10 mouse cellular contexts compared by ENCODE assay signal in the genomic region with DNA sequence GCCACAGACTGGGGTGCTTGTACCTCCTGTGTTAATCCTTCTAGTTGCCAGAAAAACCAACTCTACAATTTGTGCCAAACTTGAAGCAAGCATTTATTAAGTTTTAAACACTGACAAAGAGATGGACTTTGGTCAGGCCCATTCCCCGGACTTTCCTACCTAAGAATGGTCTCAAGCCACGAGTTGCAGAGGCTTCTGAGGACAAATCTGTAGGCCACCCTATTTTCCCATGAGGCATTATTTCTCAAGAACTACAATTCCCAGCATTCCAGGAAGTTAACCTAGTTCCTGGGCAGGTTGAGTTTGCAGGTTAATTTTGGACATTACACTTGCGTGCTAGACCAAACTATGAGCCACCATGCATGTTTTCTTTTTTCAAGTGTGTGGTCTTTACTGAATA.
DNase-seq lines count a peak whose midpoint lies in the region; ATAC-seq lines count a peak whose summit lies in the region.
"Had no signal": no experiment of that assay in that cellular context is flagged by ENCODE, and none has a peak within 500 bp of the region (broad histone marks: within the 10 kb centered on the region; RNA-seq: fewer than 3 reads in every experiment).

No protein-coding gene starts in this region.

- intact Hi-C loops in heart, postnatal 14 days (cut with DNase I): no loop called here

- WGBS in heart, embryonic 11.5 days (ENCODE audit: insufficient replicate concordance): 80% methylated on average over 3 of the region's 3 CpGs
- WGBS in lung, embryonic 15.5 days: 72% methylated on average over 3 of the region's 3 CpGs

- no peak for ATAC-seq in heart, embryonic 11.5 days (replicated peaks; ENCODE audit: insufficient number of reproducible peaks, low FRiP score, low TSS enrichment)
- ATAC-seq in lung, embryonic 15.5 days (ENCODE audit: borderline replicate concordance, extremely low read depth, low FRiP score, low TSS enrichment): no peak

- H3K4me3 ChIP-seq in heart, embryonic 11.5 days (ENCODE audit: low read depth, low read length): no peak overlapping the region
- no peak overlapping the region for H3K4me3 ChIP-seq in lung, embryonic 15.5 days

- no peaks in the 10 kb centered on the region for H3K9me3 ChIP-seq in heart, embryonic 11.5 days (replicated peaks; ENCODE audit: control insufficient read depth, low read length)
- H3K9me3 ChIP-seq in lung, embryonic 15.5 days: no peaks in the 10 kb centered on the region

- no peak for DNase-seq in heart, postnatal 14 days
- DNase-seq in lung, postnatal 4 days: no peak
- peak; percentile 48 for DNase-seq in kidney, postnatal 10 days
- no peak for DNase-seq in adrenal gland, adult 18-20 months (ENCODE audit: low spot score in 2 of 2)
- no peak for DNase-seq in urinary bladder, postnatal 36 days (ENCODE audit: low spot score in 2 of 2)
- DNase-seq in gastrocnemius, adult 18-20 months (ENCODE audit: low spot score): no peak
- DNase-seq: gastrocnemius, postnatal 14 days; lung, adult 18-20 months had no signal

- H3K4me2 ChIP-seq in heart, embryonic 11.5 days: no peak overlapping the region
- no peak overlapping the region for H3K4me2 ChIP-seq in lung, embryonic 15.5 days

- H3K27ac ChIP-seq in heart, embryonic 11.5 days (ENCODE audit: low read depth, low read length): peak overlapping the region; percentile 77
- H3K27ac ChIP-seq in lung, embryonic 15.5 days: peak overlapping the region; percentile 46

- no peaks in the 10 kb centered on the region for H3K36me3 ChIP-seq in heart, embryonic 11.5 days (ENCODE audit: control insufficient read depth, insufficient read depth, low read length)
- H3K36me3 ChIP-seq in lung, embryonic 15.5 days: no peaks in the 10 kb centered on the region

- H3K4me1 ChIP-seq in heart, embryonic 11.5 days (ENCODE audit: control insufficient read depth, insufficient read depth, low read length): peaks cover 38% of the 10 kb centered on the region
- peaks cover 37% of the 10 kb centered on the region for H3K4me1 ChIP-seq in lung, embryonic 15.5 days

- no peaks in the 10 kb centered on the region for H3K27me3 ChIP-seq in heart, embryonic 11.5 days (ENCODE audit: control insufficient read depth, insufficient read depth, low read length)
- H3K27me3 ChIP-seq in lung, embryonic 15.5 days: no peaks in the 10 kb centered on the region

- no peak overlapping the region for H3K9ac ChIP-seq in heart, embryonic 11.5 days (ENCODE audit: low read depth, low read length)
- H3K9ac ChIP-seq in lung, embryonic 15.5 days: no peak overlapping the region
